Mouse (Mus musculus) gonadal fat pad, adult 2 months (tissue): Measurements from ENCODE around the gene Mmp3. TPM values are rescaled to one million over a fixed set of nuclear protein-coding genes. Genes with fewer than 3 reads are reported as not detected.
"Not testable (repeated sequence)": the region's sequence is repeated elsewhere in the genome, so short reads cannot be mapped to it uniquely, and the experiment has no call there.

Experiments used
- DNase-seq: peaks from one replicate; pipeline ENCODE4 v3.0.0-alpha.2; 2012; ENCODE audit warnings: low read depth
- polyA plus RNA-seq: library from polyadenylated mRNA; depleted of rRNA; stranded (reverse); fragments of >200 nt; gene quantifications from 2 replicates; pipeline ENCODE4 v1.2.3, GENCODE M21; 2012; rRNA removed

Mmp3 gene
- 0.23 and 0.34 TPM in 2 replicates for polyA plus RNA-seq

- no peak for DNase-seq
Observed at GRCm38 (mm10) chr9:7445522-7445921, at the start of gene Mmp3. Mmp3 (plus strand) TSS chr9:7445822.

GRCm38 (mm10) chr9:7396556-7396955, 49.1 kb upstream of the Mmp3 start:
- DNase-seq, result not testable (repeated sequence)

GRCm38 (mm10) chr9:7453302-7453701, 7.7 kb downstream of the Mmp3 start:
- no peak for DNase-seq

GRCm38 (mm10) chr9:7470262-7470661, 24.6 kb downstream of the Mmp3 start:
- DNase-seq, result no peak

GRCm38 (mm10) chr9:7483684-7484394, 38.2 kb downstream of the Mmp3 start:
- no peak for DNase-seq

- no peak for DNase-seq
Observed at GRCm38 (mm10) chr9:7501138-7501537, 55.5 kb downstream of the Mmp3 start.

GRCm38 (mm10) chr9:7502051-7502450, 56.4 kb downstream of the Mmp3 start, which contains the start of gene Mmp10:
Mmp10 (plus strand) TSS chr9:7502352.
- DNase-seq, result no peak

Other genes with a start within 250 kb of the Mmp3 start
- 0.06 and 0.22 TPM in 2 replicates for gene Mmp13, start 173.3 kb upstream of the Mmp3 start, polyA plus RNA-seq
- gene Mmp12, start 101.4 kb upstream of the Mmp3 start, polyA plus RNA-seq, result 2.9 and 5.5 TPM in 2 replicates
- gene Mmp1b, start 57.8 kb upstream of the Mmp3 start, polyA plus RNA-seq, result 0.13 and 0.14 TPM in 2 replicates
- not detected in 2 replicates for gene Mmp10, start 56.5 kb downstream of the Mmp3 start, polyA plus RNA-seq
- gene Mmp8, start 112.6 kb downstream of the Mmp3 start, polyA plus RNA-seq, result 0.08 TPM in 1 of 2 replicates, not detected in the other
- gene Mmp27, start 125.6 kb downstream of the Mmp3 start, polyA plus RNA-seq, result 0.15 and 0.27 TPM in 2 replicates
- not detected in 2 replicates for gene Mmp20, start 182.4 kb downstream of the Mmp3 start, polyA plus RNA-seq
- 41.6 and 53.2 TPM in 2 replicates for gene Mmp7, start 246.3 kb downstream of the Mmp3 start, polyA plus RNA-seq